Mouse (Mus musculus) left cerebral cortex, adult 8-10 months (tissue): ENCODE results near the gene Lrrc71. TPM values are rescaled to one million over a fixed set of nuclear protein-coding genes. Genes with fewer than 3 reads are reported as not detected.

Experiments
- DNase-seq, 2 experiments: peaks; one replicate each; pipeline ENCODE4 v3.0.0; 2022; ENCODE audit warnings: low spot score in 2 of 2
- total RNA-seq, 4 experiments: library from RNA; stranded (reverse); gene quantifications; 2 replicates each; pipeline ENCODE4 v1.2.4; 2022

The Lrrc71 gene
- total RNA-seq, 4 experiments from 2014 or later, result 0.57 to 2.5 (median 1.3) TPM

- DNase-seq, result peak; percentile 45 to 70
Observed at GRCm38 (mm10) chr3:87763683-87764289, 15.4 kb upstream of the Lrrc71 start.

- DNase-seq, result no peak
Observed at GRCm38 (mm10) chr3:87763202-87763601, 14.8 kb upstream of the Lrrc71 start.

- DNase-seq, result no peak
Observed at GRCm38 (mm10) chr3:87761408-87762375, 13.3 kb upstream of the Lrrc71 start.

- DNase-seq, result no peak
Observed at GRCm38 (mm10) chr3:87758641-87759040, 10.2 kb upstream of the Lrrc71 start.

GRCm38 (mm10) chr3:87756488-87756887, 8.1 kb upstream of the Lrrc71 start:
- DNase-seq, result no peak

GRCm38 (mm10) chr3:87755964-87756363, 7.5 kb upstream of the Lrrc71 start:
- peak; percentile 34 to 87 for DNase-seq

GRCm38 (mm10) chr3:87753829-87754228, 5.4 kb upstream of the Lrrc71 start:
- no peak for DNase-seq

- no peak for DNase-seq
Observed at GRCm38 (mm10) chr3:87752567-87752966, 4.1 kb upstream of the Lrrc71 start.

GRCm38 (mm10) chr3:87749977-87750376, 1.6 kb upstream of the Lrrc71 start:
- DNase-seq, result no peak

- DNase-seq, result no peak
Observed at GRCm38 (mm10) chr3:87749036-87749435, 611 bp upstream of the Lrrc71 start.

GRCm38 (mm10) chr3:87745036-87745659, 3.3 kb downstream of the Lrrc71 start:
- DNase-seq, result no peak

GRCm38 (mm10) chr3:87743927-87744326, 4.5 kb downstream of the Lrrc71 start:
- DNase-seq, result no peak

- no peak for DNase-seq
Observed at GRCm38 (mm10) chr3:87742735-87743134, 5.7 kb downstream of the Lrrc71 start.

GRCm38 (mm10) chr3:87742013-87742412, 6.4 kb downstream of the Lrrc71 start:
- DNase-seq, result no peak

GRCm38 (mm10) chr3:87738906-87739305, 9.5 kb downstream of the Lrrc71 start:
- DNase-seq, result no peak

- DNase-seq, result no peak
Observed at GRCm38 (mm10) chr3:87735335-87735734, 13.1 kb downstream of the Lrrc71 start.

- no peak for DNase-seq
Observed at GRCm38 (mm10) chr3:87733984-87734761, 14.3 kb downstream of the Lrrc71 start.

- no peak for DNase-seq
Observed at GRCm38 (mm10) chr3:87733098-87733497, 15.3 kb downstream of the Lrrc71 start.

GRCm38 (mm10) chr3:87728696-87729095, 19.7 kb downstream of the Lrrc71 start:
- no peak for DNase-seq

- DNase-seq, result no peak
Observed at GRCm38 (mm10) chr3:87726191-87726590, 22.2 kb downstream of the Lrrc71 start.
